Mouse (Mus musculus) embryonic facial prominence, embryonic 11.5 days (tissue): ENCODE data around the gene Dnal1. TPM values are rescaled to one million over a fixed set of nuclear protein-coding genes. Genes with fewer than 3 reads are reported as not detected.

Experiments
- ATAC-seq: fragments of 200-750 bp; cut with Nextera tagmentation; replicated peaks from 2 replicates; pipeline ENCODE4 v1.8.0; 2017; ENCODE audit warnings: low read depth; ENCODE audit not compliant: insufficient number of reproducible peaks, low FRiP score, low TSS enrichment
- DNase-seq: peaks from one replicate; pipeline ENCODE4 v3.0.0-alpha.2; 2015; ENCODE audit warnings: low spot score
- H3K27ac ChIP-seq: fragments of 300-500 bp; sonication (generic); replicated peaks from 2 replicates; pipeline ENCODE4 v1.5.1; 2014; ENCODE audit warnings: mild to moderate bottlenecking, low read depth, low read length, control low read depth
- H3K27me3 ChIP-seq: fragments of 300-500 bp; sonication (generic); 2 replicates; pipeline ENCODE4 v1.6.1; 2014; ENCODE audit warnings: mild to moderate bottlenecking, low read length, moderate library complexity, mixed read lengths; ENCODE audit not compliant: control insufficient read depth, insufficient read depth
- H3K36me3 ChIP-seq: fragments of 300-500 bp; sonication (generic); replicated peaks from 2 replicates; pipeline ENCODE4 v1.6.1; 2014; ENCODE audit warnings: low read depth, mild to moderate bottlenecking, low read length, moderate library complexity, mixed read lengths; ENCODE audit not compliant: control insufficient read depth, insufficient read depth
- H3K4me1 ChIP-seq: fragments of 300-500 bp; sonication (generic); 2 replicates; pipeline ENCODE4 v1.6.1; 2014; ENCODE audit warnings: low read length, mixed read lengths; ENCODE audit not compliant: control insufficient read depth, insufficient read depth
- H3K4me2 ChIP-seq: fragments of 300-500 bp; sonication (generic); 2 replicates; pipeline ENCODE4 v1.6.1; 2014; ENCODE audit warnings: low read depth, mild to moderate bottlenecking, control low read depth, low read length, moderate library complexity
- H3K4me3 ChIP-seq: fragments of 300-500 bp; sonication (generic); 2 replicates; pipeline ENCODE4 v1.5.1; 2014; ENCODE audit warnings: low read depth, low read length, control low read depth
- H3K9ac ChIP-seq: fragments of 300-500 bp; sonication (generic); replicated peaks from 2 replicates; pipeline ENCODE4 v1.6.1; 2014; ENCODE audit warnings: mild to moderate bottlenecking, control low read depth, low read length
- H3K9me3 ChIP-seq: fragments of 300-500 bp; sonication (generic); replicated peaks from 2 replicates; pipeline ENCODE4 v1.6.1; 2016; ENCODE audit warnings: mild to moderate bottlenecking, low read length, inconsistent platforms, mixed read lengths; ENCODE audit not compliant: control insufficient read depth
- WGBS: fragments of 180-500 bp; shearing (Covaris S2); extraction: QIAGEN DNeasy Blood & Tissue Kit; methylation state at CpG from one replicate; pipeline ENCODE4 v1.1.7; 2014; 5-methylcytosine and 5-hydroxymethylcytosine counted together
- polyA plus RNA-seq: library from polyadenylated mRNA; unstranded; fragments of >200 nt; fragmentation: Nextera tagmentation; extraction: Ambion mirVana; gene quantifications from 2 replicates; pipeline ENCODE4 v1.2.1, GENCODE M21; 2014

Gene Dnal1
- polyA plus RNA-seq, 1 experiment from 2014 or later = 6.8 TPM

DNA sequence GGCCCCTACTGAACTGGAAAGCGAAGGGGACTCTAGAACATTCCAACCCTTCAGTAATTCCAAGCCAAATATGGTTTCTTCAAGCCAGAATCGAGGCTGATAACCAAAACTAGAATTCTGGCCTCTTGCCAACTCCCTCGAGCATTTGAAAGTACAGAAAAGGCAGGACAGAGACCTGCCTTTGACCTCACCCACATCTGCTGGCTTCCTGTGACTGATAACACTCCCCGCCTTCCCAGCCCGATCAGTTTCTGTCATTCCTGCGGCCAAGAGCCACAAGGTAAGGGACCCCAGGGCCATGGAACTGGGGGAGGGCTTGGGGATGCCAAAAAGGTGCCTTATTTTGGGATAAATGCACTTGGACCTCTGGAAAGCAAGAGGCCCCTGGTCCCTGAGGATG is 36.8 kb downstream of the Dnal1 start:
- Histone ChIP-seq H3K4me2 (no peak overlapping the region), H3K36me3 (peaks cover 3% of the 10 kb centered on the region; the same call in 1 of the 2 replicates), H3K9ac (no peak overlapping the region), H3K9me3 (no peaks in the 10 kb centered on the region), H3K4me1 (no peaks in the 10 kb centered on the region), H3K27me3 (no peaks in the 10 kb centered on the region), H3K27ac (no peak overlapping the region), H3K4me3 (no peak overlapping the region)
- ATAC-seq = no peak
- 66% methylated on average over 6 of the region's 6 CpGs for WGBS
- no peak for DNase-seq

DNA sequence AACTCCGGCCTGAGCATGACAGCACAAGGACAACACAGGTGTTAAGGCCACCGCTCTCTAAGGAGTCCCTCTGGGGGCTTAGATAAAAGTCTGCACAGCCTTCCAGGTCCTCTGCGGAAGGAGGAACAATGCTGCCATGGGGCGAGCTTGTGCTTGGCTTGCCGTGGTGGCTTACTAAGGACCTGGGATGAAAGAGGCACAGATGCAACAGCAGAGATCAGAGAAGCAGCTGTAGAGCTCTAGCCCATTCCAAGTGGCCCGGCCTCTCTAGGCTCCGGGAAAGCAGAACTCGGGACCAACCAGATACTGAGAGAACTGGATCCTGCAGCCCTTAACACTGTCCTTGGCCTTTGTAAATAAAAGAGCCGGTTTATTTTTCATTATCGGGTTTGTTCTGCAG is 37.7 kb downstream of the Dnal1 start:
- no peak overlapping the region for H3K4me3 ChIP-seq
- no peak overlapping the region for H3K9ac ChIP-seq
- H3K36me3 ChIP-seq = peaks cover 3% of the 10 kb centered on the region; the same call in 1 of the 2 replicates
- H3K27ac ChIP-seq = no peak overlapping the region
- DNase-seq (no peak), ATAC-seq (no peak)
- WGBS = 92% methylated on average over 10 of the region's 10 CpGs
- H3K9me3 ChIP-seq = no peaks in the 10 kb centered on the region
- no peaks in the 10 kb centered on the region for H3K27me3 ChIP-seq
- H3K4me2 ChIP-seq = no peak overlapping the region
- H3K4me1 ChIP-seq = no peaks in the 10 kb centered on the region

DNA sequence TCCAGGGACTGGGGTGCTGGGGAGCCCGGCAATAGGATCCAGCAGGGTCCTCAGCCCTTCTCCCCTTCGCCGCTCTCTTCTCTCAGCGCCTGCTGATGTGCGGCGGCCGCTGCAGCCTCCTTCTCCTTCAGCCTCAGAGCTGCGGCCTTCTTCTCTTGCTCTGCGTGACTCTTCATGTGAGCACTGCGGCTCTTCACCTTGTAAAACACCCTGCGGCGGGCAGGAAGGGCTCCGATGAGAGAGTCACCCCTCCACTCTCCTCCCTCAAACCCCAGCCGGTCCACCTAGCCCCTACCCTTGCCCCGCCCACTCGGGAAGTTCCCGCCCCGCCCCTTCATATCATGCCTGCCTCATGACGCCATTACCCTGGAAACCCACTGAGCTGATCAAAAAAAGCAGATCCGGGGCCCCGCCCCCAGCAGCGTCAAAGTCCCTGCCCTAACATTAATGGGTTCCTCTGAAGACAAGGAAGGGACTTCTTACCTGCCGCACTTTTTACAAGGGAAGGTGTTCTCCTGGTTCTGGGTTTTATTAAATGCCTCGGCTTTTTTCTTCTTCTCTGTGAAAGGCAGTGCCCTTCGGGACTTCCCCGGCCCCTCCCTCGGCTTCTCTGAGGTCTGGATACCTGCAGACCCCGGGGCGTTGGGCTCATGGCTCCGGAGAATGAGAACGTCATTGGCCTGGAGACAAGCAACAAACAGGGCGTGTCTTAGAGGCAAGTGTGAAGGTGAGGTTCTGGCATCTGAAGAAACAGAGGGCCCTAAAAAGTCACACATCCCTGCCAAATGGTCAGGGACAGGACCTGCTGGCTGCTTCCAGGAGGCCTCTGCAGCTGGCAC is 38.4 kb downstream of the Dnal1 start:
- H3K36me3 ChIP-seq = peaks cover 3% of the 10 kb centered on the region; the same call in 1 of the 2 replicates
- no peaks in the 10 kb centered on the region for H3K4me1 ChIP-seq
- H3K9ac ChIP-seq = no peak overlapping the region
- ATAC-seq (no peak), DNase-seq (no peak)
- no peak overlapping the region for H3K4me3 ChIP-seq
- H3K27ac ChIP-seq = no peak overlapping the region
- H3K9me3 ChIP-seq = no peaks in the 10 kb centered on the region
- H3K27me3 ChIP-seq = no peaks in the 10 kb centered on the region
- H3K4me2 ChIP-seq = no peak overlapping the region
- 75% methylated on average over 32 of the region's 32 CpGs for WGBS

- no peaks in the 10 kb centered on the region for H3K9me3 ChIP-seq
- no peak overlapping the region for H3K9ac ChIP-seq
- no peaks in the 10 kb centered on the region for H3K4me1 ChIP-seq
- no peak overlapping the region for H3K27ac ChIP-seq
- no peak for ATAC-seq
- DNase-seq = no peak
- H3K27me3 ChIP-seq = no peaks in the 10 kb centered on the region
- H3K4me2 ChIP-seq = no peak overlapping the region
- H3K36me3 ChIP-seq = peaks cover 3% of the 10 kb centered on the region; the same call in 1 of the 2 replicates
- no peak overlapping the region for H3K4me3 ChIP-seq
- WGBS = 83% methylated on average over 6 of the region's 6 CpGs
Measured at GRCm38 (mm10) chr12:84153414-84153813, 39.2 kb downstream of the Dnal1 start.

DNA sequence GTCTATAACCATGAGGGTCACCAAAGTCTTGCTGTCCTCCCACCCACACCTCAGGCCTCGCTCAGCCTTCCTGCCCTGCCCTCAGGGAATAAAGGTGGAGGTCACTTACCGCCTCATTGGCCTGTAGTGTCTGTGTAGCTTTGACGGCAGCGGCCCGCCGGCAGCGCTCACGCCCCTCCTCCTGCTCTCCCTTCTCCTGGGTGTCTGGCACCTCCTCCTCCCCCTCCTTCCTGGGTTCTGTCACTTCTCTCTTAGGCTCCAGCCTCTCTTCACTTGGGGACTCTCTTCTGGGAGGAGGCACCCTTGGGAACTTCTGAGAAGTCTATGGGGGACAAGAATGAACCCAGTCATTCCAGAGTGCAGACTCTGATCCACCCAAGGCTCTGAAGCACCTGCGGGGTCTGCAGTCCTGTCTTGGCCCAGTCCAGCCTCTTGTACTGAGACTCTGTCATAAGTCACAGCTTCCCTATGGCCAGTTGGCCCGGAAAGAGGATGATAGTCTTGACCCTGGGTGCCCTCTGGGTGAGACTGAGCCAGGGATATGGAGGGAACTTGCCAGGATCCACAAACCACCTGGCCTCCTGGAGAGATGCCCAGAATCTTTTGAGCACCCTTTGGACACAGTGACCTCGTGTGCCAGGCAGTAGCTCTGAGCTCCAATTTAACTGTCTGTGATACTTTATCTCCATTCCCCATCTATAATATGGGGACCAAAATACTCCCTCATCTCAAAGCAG is 40.8 kb downstream of the Dnal1 start:
- Histone ChIP-seq H3K9me3 (no peaks in the 10 kb centered on the region), H3K36me3 (peaks cover 8% of the 10 kb centered on the region), H3K27ac (no peak overlapping the region), H3K27me3 (no peaks in the 10 kb centered on the region), H3K4me3 (no peak overlapping the region), H3K4me2 (no peak overlapping the region), H3K9ac (no peak overlapping the region), H3K4me1 (no peaks in the 10 kb centered on the region)
- ATAC-seq (no peak), DNase-seq (no peak)
- 79% methylated on average over 11 of the region's 11 CpGs for WGBS

GRCm38 (mm10) chr12:84155523-84155871 is 41.3 kb downstream of the Dnal1 start:
- no peak overlapping the region for H3K27ac ChIP-seq
- no peak overlapping the region for H3K4me2 ChIP-seq
- H3K4me3 ChIP-seq = no peak overlapping the region
- ATAC-seq (no peak), DNase-seq (no peak)
- H3K36me3 ChIP-seq = peaks cover 8% of the 10 kb centered on the region
- H3K4me1 ChIP-seq = no peaks in the 10 kb centered on the region
- 86% methylated on average over 2 of the region's 2 CpGs for WGBS
- H3K9me3 ChIP-seq = no peaks in the 10 kb centered on the region
- H3K27me3 ChIP-seq = no peaks in the 10 kb centered on the region
- no peak overlapping the region for H3K9ac ChIP-seq

DNA sequence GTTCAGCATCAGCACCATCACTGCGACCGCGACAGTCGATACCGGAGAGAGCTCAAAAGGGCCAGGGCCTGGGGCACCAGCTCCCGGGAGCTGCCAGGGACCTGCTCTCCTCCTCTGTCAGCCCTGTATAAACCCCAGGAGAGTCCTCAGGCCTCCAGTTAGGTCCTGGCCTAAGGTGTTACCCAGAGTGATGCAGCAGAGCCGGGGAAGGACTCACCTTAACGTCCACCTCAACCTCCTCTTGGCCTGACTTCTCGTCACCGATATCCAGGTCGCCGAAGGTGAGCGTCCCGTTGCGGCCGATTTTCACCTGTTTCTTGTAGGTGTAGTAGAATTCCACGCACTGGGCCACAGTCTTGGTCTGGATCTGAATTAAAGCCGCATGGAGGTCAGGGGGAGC is 42.0 kb downstream of the Dnal1 start:
- Histone ChIP-seq H3K9me3 (no peaks in the 10 kb centered on the region), H3K4me2 (no peak overlapping the region), H3K4me3 (no peak overlapping the region), H3K4me1 (no peaks in the 10 kb centered on the region), H3K27ac (no peak overlapping the region), H3K27me3 (no peaks in the 10 kb centered on the region), H3K9ac (no peak overlapping the region), H3K36me3 (peaks cover 8% of the 10 kb centered on the region)
- 94% methylated on average over 18 of the region's 18 CpGs for WGBS
- DNase-seq (no peak), ATAC-seq (no peak)

DNA sequence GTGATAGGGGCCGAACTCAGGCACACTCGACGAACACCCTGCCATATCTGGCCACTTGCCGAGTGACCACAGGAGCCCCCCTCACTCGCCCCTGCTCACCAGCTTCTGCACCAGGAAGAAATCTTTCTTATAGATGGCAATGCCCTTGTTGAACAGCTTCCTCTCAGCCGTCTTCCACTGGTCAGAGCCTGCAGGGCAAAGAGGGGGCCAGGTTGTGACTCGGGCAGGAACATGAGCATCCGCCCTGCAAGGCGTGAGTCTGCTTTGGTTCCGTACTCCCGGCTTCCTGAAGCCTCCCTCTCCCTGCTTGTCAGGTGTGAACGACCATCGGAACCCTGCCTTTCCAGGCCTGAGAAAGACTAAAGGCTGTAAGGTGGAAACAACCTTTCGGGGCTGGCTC is 44.0 kb downstream of the Dnal1 start:
- Histone ChIP-seq H3K27me3 (no peaks in the 10 kb centered on the region), H3K4me1 (no peaks in the 10 kb centered on the region), H3K4me2 (no peak overlapping the region), H3K9ac (no peak overlapping the region), H3K9me3 (no peaks in the 10 kb centered on the region), H3K4me3 (no peak overlapping the region), H3K36me3 (peaks cover 5% of the 10 kb centered on the region), H3K27ac (no peak overlapping the region)
- WGBS = 92% methylated on average over 14 of the region's 14 CpGs
- DNase-seq = no peak
- ATAC-seq = no peak
